In genomic region chr11:97438868-97439267, GRCm38 (mm10) we compare ENCODE assay signal across 9 mouse cellular contexts. TPM values are rescaled to one million over a fixed set of nuclear protein-coding genes. Genes with fewer than 3 reads are reported as not detected.
DNase-seq lines count a peak whose midpoint lies in the region; ATAC-seq and TF ChIP-seq lines count a peak whose summit lies in the region.
"Had no signal": no experiment of that assay in that cellular context is flagged by ENCODE, and none has a peak within 500 bp of the region (broad histone marks: within the 10 kb centered on the region; RNA-seq: fewer than 3 reads in every experiment).

No protein-coding gene starts in this region.

- TF ChIP-seq POLR2A in lung, adult 2 months (IDR thresholded peaks at IDR 0.05; ENCODE audit: borderline replicate concordance, extremely low read depth, low read depth, low read length) = no peak

- no peak for ATAC-seq in heart, embryonic 15.5 days (replicated peaks; ENCODE audit: insufficient number of reproducible peaks, insufficient read depth, low FRiP score, low read depth)
- ATAC-seq in neural tube, embryonic 13.5 days (ENCODE audit: low read depth) = no peak

- peak overlapping the region; percentile 88 for H3K4me2 ChIP-seq in heart, embryonic 15.5 days
- H3K4me2 ChIP-seq in neural tube, embryonic 13.5 days = no peak overlapping the region; the same call in 1 of the 2 replicates
- H3K4me2 ChIP-seq: midbrain, embryonic 12.5 days had no signal

- no peak for TF ChIP-seq CTCF in lung, adult 2 months (IDR thresholded peaks at IDR 0.05; ENCODE audit: insufficient read depth, low read length)

- H3K36me3 ChIP-seq in heart, embryonic 15.5 days = peaks cover 3% of the 10 kb centered on the region; the same call in 1 of the 2 replicates
- no peaks in the 10 kb centered on the region for H3K36me3 ChIP-seq in neural tube, embryonic 13.5 days
- H3K36me3 ChIP-seq: midbrain, embryonic 12.5 days had no signal

- H3K9me3 ChIP-seq in heart, embryonic 15.5 days (replicated peaks) = no peaks in the 10 kb centered on the region
- no peaks in the 10 kb centered on the region for H3K9me3 ChIP-seq in neural tube, embryonic 13.5 days
- H3K9me3 ChIP-seq: midbrain, embryonic 12.5 days had no signal

- DNase-seq in lung, adult 18-20 months = peak; percentile 66 to 72
- DNase-seq in lung, adult 2 months = no peak
- peak; percentile 65 to 85 for DNase-seq in kidney, postnatal 25 days
- no peak for DNase-seq in cerebellum, adult 18-20 months
- no peak for DNase-seq in layer of hippocampus, postnatal 14 days (ENCODE audit: low spot score in 2 of 2)
- no peak for DNase-seq in retina, postnatal 1 day

- H3K9ac ChIP-seq in heart, embryonic 15.5 days = peak overlapping the region; percentile 29
- no peak overlapping the region for H3K9ac ChIP-seq in neural tube, embryonic 13.5 days
- H3K9ac ChIP-seq: midbrain, embryonic 12.5 days had no signal

- H3K4me3 ChIP-seq in lung, adult 2 months (replicated peaks; ENCODE audit: extremely low read depth, low read depth, low read length) = no peak overlapping the region
- no peak overlapping the region; the same call in 1 of the 2 replicates for H3K4me3 ChIP-seq in heart, embryonic 15.5 days
- no peak overlapping the region for H3K4me3 ChIP-seq in neural tube, embryonic 13.5 days
- H3K4me3 ChIP-seq: midbrain, embryonic 12.5 days had no signal

- H3K4me1 ChIP-seq in lung, adult 2 months (ENCODE audit: control insufficient read depth, insufficient read depth, low read length) = peaks cover 44% of the 10 kb centered on the region
- peaks cover 93% of the 10 kb centered on the region for H3K4me1 ChIP-seq in heart, embryonic 15.5 days (replicated peaks)
- H3K4me1 ChIP-seq in neural tube, embryonic 13.5 days (replicated peaks) = peaks cover 69% of the 10 kb centered on the region

- no peaks in the 10 kb centered on the region for H3K27me3 ChIP-seq in heart, embryonic 15.5 days
- peaks cover 54% of the 10 kb centered on the region for H3K27me3 ChIP-seq in neural tube, embryonic 13.5 days

- WGBS in lung, adult 2 months = 28% methylated on average over 9 of the region's 9 CpGs
- 35% methylated on average over 9 of the region's 9 CpGs for WGBS in heart, embryonic 15.5 days
- 62% methylated on average over 9 of the region's 9 CpGs for WGBS in neural tube, embryonic 13.5 days

- H3K27ac ChIP-seq in heart, embryonic 15.5 days = peak overlapping the region; percentile 92
- peak overlapping the region; percentile 49 for H3K27ac ChIP-seq in neural tube, embryonic 13.5 days (replicated peaks)
- H3K27ac ChIP-seq: midbrain, embryonic 12.5 days had no signal

RNA-seq across cellular contexts. Expression of gene Arhgap23, which starts 23.5 kb away (rescaled TPM):
- 74.3 and 90.6 TPM in 2 replicates for polyA plus RNA-seq in lung, adult 2 months (2012; rRNA removed)
- 6.0 and 7.8 TPM in 2 replicates for polyA plus RNA-seq in heart, embryonic 15.5 days (2015; fragmentation: Nextera tagmentation; extraction: Ambion mirVana)
- polyA plus RNA-seq in neural tube, embryonic 13.5 days (2015; fragmentation: Nextera tagmentation; extraction: Ambion mirVana) = 6.8 and 7.4 TPM in 2 replicates
- total RNA-seq in layer of hippocampus, postnatal 14 days (2021) = 10 to 100 TPM; 66.7 to 70.0 TPM

Comparison
In these comparisons a context has a peak if more than half of its experiments do, and no peak if none do; other contexts are left out.
1. DNase-seq: peak in lung, adult 18-20 months (2 of 2) and kidney, postnatal 25 days (2 of 2); none in lung, adult 2 months (single experiment), cerebellum, adult 18-20 months (0 of 2), layer of hippocampus, postnatal 14 days (0 of 2) and retina, postnatal 1 day (single experiment).